Mouse (Mus musculus) liver, adult 2 months (tissue): Measurements from ENCODE around the gene Susd3.

Experiments
- CTCF ChIP-seq: fragments of 200-500 bp; IDR thresholded peaks from 2 replicates; pipeline ENCODE4 v1.5.1; 2011; ENCODE audit warnings: low read depth, low read length, control low read depth
- POLR2A ChIP-seq: fragments of 200-500 bp; IDR thresholded peaks from 2 replicates; pipeline ENCODE4 v1.6.1; 2011; ENCODE audit warnings: low read length, control low read depth; ENCODE audit not compliant: insufficient read depth; ENCODE audit errors: extremely low read depth

DNA sequence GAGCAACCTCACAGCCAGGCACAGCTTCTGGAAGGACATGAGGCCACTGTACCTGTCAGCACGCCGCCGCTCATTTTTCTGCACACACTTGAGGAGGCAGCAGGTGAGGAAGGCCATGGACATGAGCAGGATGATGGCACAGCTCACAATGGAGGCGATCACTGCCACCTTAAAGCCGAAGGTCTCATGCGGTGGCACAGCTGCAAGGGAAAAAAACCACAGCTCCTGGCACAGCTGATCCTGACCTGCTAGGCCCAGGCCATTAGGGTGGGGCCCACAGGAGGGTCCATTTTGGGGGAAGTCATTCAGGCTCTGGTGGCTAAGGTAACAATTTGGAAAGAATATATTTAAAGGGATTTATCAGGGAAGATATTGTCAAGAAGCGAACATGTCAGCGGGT is 9.8 kb downstream of the Susd3 start:
- no peak for TF ChIP-seq CTCF
- TF ChIP-seq POLR2A: no peak
